Mouse (Mus musculus) left cerebral cortex, adult 2 months (tissue): ENCODE measurements around the gene Magi1. TPM values are rescaled to one million over a fixed set of nuclear protein-coding genes. Genes with fewer than 3 reads are reported as not detected.

Experiments used
- DNase-seq, 2 experiments: peaks; one replicate each; pipeline ENCODE4 v3.0.0; 2021 to 2022; ENCODE audit warnings: low spot score in 2 of 2, mixed read lengths in 1 of 2; ENCODE audit errors: extremely low spot score in 1 of 2
- H3K27ac ChIP-seq: fragments of 200-600 bp; 2 replicates; pipeline ENCODE4 v1.8.1; 2022
- H3K4me3 ChIP-seq: fragments of 200-600 bp; 2 replicates; pipeline ENCODE4 v1.8.1; 2022
- CTCF ChIP-seq: fragments of 200-600 bp; IDR thresholded peaks from 2 replicates; pipeline ENCODE4 v1.8.1; 2022; ENCODE audit warnings: antibody characterized with exemption, mild to moderate bottlenecking, moderate library complexity
- intact Hi-C: fragments of 180-260 bp; cut with DNase I; formaldehyde crosslinking; loops from one replicate; pipeline ENCODE4 v1.15.1; 2025
- total RNA-seq, 2 experiments: library from RNA; stranded (reverse); gene quantifications; 2 replicates each; pipeline ENCODE4 v1.2.3; 2021

Gene Magi1
- total RNA-seq, 2 experiments from 2014 or later, result 87.5 to 94.2 TPM

DNA sequence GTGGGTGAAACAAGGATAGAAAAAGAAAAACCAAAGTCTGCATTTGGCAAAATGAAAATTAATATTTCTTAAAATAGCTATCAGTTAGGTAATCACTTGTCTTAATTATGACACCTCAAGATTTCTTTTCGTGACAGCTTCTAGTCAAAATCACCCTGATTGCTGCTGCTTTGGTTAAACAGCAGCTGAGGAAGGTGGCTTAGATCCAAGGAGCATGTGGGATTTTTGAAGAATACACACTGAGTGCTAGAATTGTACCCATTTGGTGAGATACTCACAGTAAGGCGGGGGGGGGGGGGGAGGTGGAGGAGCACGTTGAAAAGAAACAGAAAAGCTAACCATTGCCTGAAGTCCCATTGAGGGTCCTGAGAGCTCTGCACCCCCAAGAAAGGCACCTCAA lies 438.2 kb downstream of the Magi1 start:
- Histone ChIP-seq H3K27ac (no peak overlapping the region), H3K4me3 (no peak overlapping the region)
- intact Hi-C loops, result loop anchor here (2.0 to 5.0 kb wide), 2 partner anchors 58 to 67 kb away; no protein-coding TSS in a partner anchor
- no peak for TF ChIP-seq CTCF
- no peak for DNase-seq

- no peak for DNase-seq
- no peak for TF ChIP-seq CTCF
- intact Hi-C loops, result loop anchor here (2.0 to 5.0 kb wide), 2 partner anchors 58 to 68 kb away; no protein-coding TSS in a partner anchor
- Histone ChIP-seq H3K4me3 (no peak overlapping the region), H3K27ac (no peak overlapping the region)
These were observed 438.6 kb downstream of the Magi1 start for GRCm38 (mm10) chr6:93845080-93845479.

DNA sequence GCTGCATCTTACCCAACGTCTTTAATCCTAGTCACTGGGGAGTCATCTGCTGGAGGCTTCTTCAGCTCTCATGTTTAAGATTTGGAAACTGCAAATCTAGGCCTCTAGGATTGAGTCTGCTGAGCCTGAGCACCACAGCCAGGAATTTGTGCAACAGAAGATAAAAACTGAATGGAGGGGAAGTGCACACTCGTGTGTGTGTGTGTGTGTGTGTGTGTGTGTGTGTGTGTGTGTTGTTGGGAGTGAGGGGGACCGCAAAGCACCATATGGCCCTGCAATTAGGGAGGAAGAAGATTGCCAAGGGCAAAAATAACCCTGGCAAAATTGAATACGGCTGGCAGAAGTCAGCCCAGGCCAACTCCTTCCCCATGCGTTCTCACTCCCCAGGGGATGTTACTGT lies 439.1 kb downstream of the Magi1 start:
- no peak for DNase-seq
- no peak for TF ChIP-seq CTCF
- H3K4me3 ChIP-seq, result no peak overlapping the region
- intact Hi-C loops, result loop anchor here (2.0 kb wide), 1 partner anchor 68 kb away; no protein-coding TSS in a partner anchor
- no peak overlapping the region for H3K27ac ChIP-seq

DNA sequence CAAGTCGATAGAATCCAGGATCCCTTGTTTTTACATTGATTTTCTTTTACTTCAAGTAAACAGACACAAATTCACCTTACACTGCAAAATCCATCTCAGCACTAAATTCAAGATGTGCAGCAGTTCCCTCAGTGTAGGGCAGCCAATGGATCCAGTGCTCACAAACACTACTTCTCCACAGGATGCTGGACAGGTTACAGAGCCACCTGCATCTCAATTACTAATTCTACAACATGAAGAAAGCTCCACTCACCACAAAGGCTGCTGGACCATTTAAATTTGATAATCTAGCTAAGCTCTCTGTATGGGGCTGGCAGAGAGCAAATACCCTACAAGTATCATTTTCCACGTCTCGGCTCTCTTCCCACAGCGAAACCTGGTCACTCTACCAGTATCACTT lies 445.3 kb downstream of the Magi1 start:
- intact Hi-C loops, result no loop called here
- DNase-seq, result no peak
- H3K4me3 ChIP-seq, result no peak overlapping the region
- H3K27ac ChIP-seq, result no peak overlapping the region
- no peak for TF ChIP-seq CTCF

DNA sequence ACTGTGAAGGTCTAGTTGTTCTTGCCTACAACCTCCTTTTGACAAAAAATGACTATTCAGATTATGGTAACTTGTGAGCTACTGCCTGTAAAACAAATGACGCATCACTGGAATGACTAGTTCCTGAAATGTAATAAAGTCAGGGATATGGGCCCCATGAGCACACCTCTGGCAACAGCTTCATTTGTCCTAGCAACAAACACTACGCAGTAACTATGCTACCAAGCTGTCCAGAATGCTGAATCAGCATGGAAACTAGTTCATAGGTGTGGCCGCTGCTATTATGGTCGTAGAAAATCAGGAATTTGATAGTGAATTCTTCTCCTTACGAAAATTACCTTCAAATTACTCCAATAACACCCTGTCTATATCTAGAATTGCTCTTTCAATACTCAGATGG lies 447.1 kb downstream of the Magi1 start:
- intact Hi-C loops, result no loop called here
- Histone ChIP-seq H3K27ac (no peak overlapping the region), H3K4me3 (no peak overlapping the region)
- TF ChIP-seq CTCF, result no peak
- no peak for DNase-seq

DNA sequence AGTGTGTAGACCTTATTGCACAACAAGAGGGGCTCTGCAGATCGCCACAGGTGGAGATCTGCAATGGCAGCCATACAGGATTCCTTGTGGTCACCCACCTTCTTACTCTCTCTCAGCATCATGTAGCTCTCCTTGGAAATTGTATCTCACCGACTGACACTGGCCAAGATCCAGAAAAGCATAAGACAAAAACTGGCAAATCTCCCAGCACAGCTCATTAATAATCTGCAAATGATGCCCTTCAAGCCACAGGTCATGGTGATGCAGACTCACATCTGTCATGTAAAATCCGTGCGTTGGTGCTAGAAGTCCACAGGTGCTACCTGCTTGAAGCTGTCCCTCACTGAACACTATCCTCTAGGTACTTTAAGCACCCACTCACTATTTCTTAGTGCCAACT lies 448.5 kb downstream of the Magi1 start:
- Histone ChIP-seq H3K4me3 (no peak overlapping the region), H3K27ac (no peak overlapping the region)
- TF ChIP-seq CTCF, result no peak
- intact Hi-C loops, result no loop called here
- no peak for DNase-seq

GRCm38 (mm10) chr6:93828262-93828661 lies 455.5 kb downstream of the Magi1 start:
- no peak overlapping the region for H3K4me3 ChIP-seq
- no peak overlapping the region for H3K27ac ChIP-seq
- no peak for TF ChIP-seq CTCF
- intact Hi-C loops, result no loop called here
- no peak for DNase-seq

DNA sequence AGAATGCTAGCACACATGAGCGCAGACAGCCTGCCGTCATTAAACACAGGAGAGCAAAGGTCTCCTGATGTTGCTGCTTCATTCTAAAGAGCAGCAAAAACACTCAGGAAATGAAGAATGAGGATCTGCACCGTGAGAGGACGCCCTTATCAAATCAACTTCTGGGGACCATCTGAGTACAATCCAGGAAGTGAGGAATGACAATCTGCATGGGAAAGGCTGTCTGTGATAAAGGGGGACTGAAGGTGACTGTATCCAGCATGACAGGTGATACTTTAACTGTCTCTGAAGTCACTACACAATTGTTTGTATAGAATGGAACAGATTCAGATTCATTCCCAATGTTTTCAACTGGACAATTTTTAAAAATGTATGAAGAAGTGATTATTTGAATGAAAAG lies 456.8 kb downstream of the Magi1 start:
- intact Hi-C loops, result no loop called here
- TF ChIP-seq CTCF, result no peak
- DNase-seq, result no peak

GRCm38 (mm10) chr6:93822221-93822897 lies 461.4 kb downstream of the Magi1 start:
- intact Hi-C loops, result no loop called here
- Histone ChIP-seq H3K27ac (no peak overlapping the region), H3K4me3 (no peak overlapping the region)
- DNase-seq, result no peak
- TF ChIP-seq CTCF, result no peak

More for the DNA sequence above, 456.8 kb downstream of the Magi1 start:
- Histone ChIP-seq H3K4me3 (no peak overlapping the region), H3K27ac (no peak overlapping the region)

DNA sequence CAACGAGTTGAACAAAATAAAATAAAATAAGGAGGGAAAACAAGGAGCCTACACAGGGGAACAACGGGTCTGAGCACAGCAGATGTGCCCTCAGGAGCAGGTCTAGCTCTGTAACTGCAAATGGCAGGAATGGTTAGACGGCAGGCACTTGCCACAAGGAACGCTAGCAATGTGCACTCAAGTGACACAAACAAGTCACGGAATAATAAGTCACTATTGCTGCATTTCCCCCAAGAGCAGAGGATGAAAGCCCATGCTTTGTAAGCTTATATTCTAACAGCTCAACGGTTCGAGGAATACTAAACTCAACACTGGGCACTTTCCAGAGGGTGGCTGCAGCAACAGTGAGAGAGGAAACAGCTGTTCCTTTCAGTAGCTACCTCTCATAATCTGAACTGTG lies 462.2 kb downstream of the Magi1 start:
- no peak for DNase-seq
- Histone ChIP-seq H3K4me3 (no peak overlapping the region), H3K27ac (no peak overlapping the region)
- TF ChIP-seq CTCF, result no peak
- intact Hi-C loops, result no loop called here

DNA sequence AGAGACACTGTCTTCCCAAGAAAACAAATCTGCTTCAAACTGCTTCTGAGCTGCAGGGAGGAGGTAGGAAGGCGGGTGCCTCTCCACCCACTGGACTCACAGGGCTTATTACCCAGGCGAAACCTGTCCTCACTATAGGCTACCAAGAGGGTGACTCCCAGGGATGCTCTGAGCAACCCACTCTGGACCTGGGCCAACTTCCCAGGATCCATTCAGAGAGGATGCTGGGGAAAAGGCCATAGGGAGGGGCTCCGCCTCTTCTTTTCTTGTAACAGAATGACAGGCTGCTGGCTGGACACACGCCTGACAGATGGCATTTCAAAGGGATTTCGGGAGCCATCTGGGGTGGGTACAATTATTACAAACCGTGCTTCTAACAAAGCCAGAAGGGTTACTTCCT lies 463.8 kb downstream of the Magi1 start:
- 0 out of 2 replicates have a peak overlapping the region, but pooled peaks have one; percentile 21 for H3K27ac ChIP-seq
- intact Hi-C loops, result no loop called here
- peak overlapping the region; percentile 13; the same call in 1 of the 2 replicates for H3K4me3 ChIP-seq
- no peak for TF ChIP-seq CTCF
- peak; percentile 54 to 62 for DNase-seq

GRCm38 (mm10) chr6:93819282-93819681 lies 464.4 kb downstream of the Magi1 start:
- intact Hi-C loops, result no loop called here
- no peak for DNase-seq
- no peak for TF ChIP-seq CTCF
- H3K27ac ChIP-seq, result no peak overlapping the region
- H3K4me3 ChIP-seq, result no peak overlapping the region

- no peak for TF ChIP-seq CTCF
- no peak for DNase-seq
- intact Hi-C loops, result no loop called here
These were observed 465.2 kb downstream of the Magi1 start for GRCm38 (mm10) chr6:93818494-93818893.

More at GRCm38 (mm10) chr6:93818494-93818893, 465.2 kb downstream of the Magi1 start:
- Histone ChIP-seq H3K4me3 (no peak overlapping the region), H3K27ac (no peak overlapping the region)
